Mouse (Mus musculus): ENCODE results near the gene Mcts2. TPM values are rescaled to one million over a fixed set of nuclear protein-coding genes. Genes with fewer than 3 reads are reported as not detected.

The Mcts2 gene
- polyA plus RNA-seq, 1 experiment from 2014 or later = 19.4 TPM

DNA sequence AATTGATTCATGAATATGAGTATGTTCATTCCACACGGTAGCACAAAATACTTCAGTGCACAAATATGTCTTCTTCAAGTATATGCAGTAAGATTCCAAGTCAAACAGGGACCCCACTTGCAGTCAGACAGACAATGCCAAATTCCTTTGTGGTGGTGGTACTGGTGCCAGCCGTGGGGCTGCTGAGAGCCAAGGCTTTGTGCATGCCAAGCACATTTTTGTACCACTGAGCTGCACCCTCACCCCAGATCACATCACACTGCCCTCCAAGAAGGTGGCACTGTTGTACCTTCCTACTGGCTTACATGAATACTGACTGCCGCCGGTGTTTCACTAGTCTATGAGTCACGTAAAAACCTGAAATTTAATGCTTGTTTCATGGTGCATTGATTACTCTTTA is 7.9 kb upstream of the Mcts2 start:
- no peak for TF ChIP-seq EP300 (IDR thresholded peaks at IDR 0.05)
- no peak for TF ChIP-seq CTCF (IDR thresholded peaks at IDR 0.05)
- Histone ChIP-seq H3K9ac (replicated peaks; ENCODE audit: low read depth) (no peak overlapping the region), H3K4me2 (replicated peaks; ENCODE audit: low read depth, low read length) (no peak overlapping the region), H3K9me3 (ENCODE audit: low read length) (no peaks in the 10 kb centered on the region), H3K4me3 (ENCODE audit: low read depth, low read length) (no peak overlapping the region), H3K27me3 (replicated peaks; ENCODE audit: insufficient read depth, low read length) (no peaks in the 10 kb centered on the region), H3K27ac (ENCODE audit: low read length) (no peak overlapping the region), H3K36me3 (ENCODE audit: insufficient read depth, low read length) (peaks cover 43% of the 10 kb centered on the region), H3K4me1 (ENCODE audit: insufficient read depth, low read depth, low read length) (peaks cover 4% of the 10 kb centered on the region; the same call in 1 of the 2 replicates)
- ATAC-seq = no peak
- no peak for DNase-seq (ENCODE audit: low spot score)
- 88% methylated on average over 5 of the region's 5 CpGs for WGBS

GRCm38 (mm10) chr2:152679701-152680355 is 7.0 kb upstream of the Mcts2 start:
- DNase-seq (ENCODE audit: low spot score) = no peak
- H3K4me3 ChIP-seq (ENCODE audit: low read depth, low read length) = no peak overlapping the region
- no peak for ATAC-seq
- H3K9me3 ChIP-seq (ENCODE audit: low read length) = no peaks in the 10 kb centered on the region
- H3K36me3 ChIP-seq (ENCODE audit: insufficient read depth, low read length) = peaks cover 52% of the 10 kb centered on the region
- no peak overlapping the region for H3K27ac ChIP-seq (ENCODE audit: low read length)
- no peak for TF ChIP-seq EP300 (IDR thresholded peaks at IDR 0.05)
- TF ChIP-seq CTCF (IDR thresholded peaks at IDR 0.05) = no peak
- no peaks in the 10 kb centered on the region for H3K27me3 ChIP-seq (replicated peaks; ENCODE audit: insufficient read depth, low read length)
- 83% methylated on average over 8 of the region's 8 CpGs for WGBS
- H3K4me1 ChIP-seq (ENCODE audit: insufficient read depth, low read depth, low read length) = no peaks in the 10 kb centered on the region
- H3K4me2 ChIP-seq (replicated peaks; ENCODE audit: low read depth, low read length) = no peak overlapping the region
- H3K9ac ChIP-seq (replicated peaks; ENCODE audit: low read depth) = no peak overlapping the region

DNA sequence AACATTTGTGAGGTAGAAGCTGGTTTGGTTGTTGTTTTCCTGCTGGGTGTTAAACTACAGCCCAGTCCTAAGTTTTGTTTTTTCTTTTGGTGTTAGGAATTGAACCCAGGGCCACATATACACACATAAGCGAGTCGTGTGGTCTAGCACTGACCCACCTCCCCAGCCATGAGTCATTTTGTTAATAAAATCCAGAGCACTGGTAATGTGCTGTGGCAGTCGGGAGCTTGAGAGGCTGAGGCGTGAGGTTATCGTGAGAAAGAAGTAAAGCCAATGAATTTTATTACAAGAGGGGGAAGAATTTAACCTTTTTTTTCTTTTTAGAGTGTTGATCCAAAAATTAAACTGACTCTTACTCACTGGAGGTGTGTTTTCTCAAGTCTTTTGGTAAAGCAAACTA is 3.7 kb upstream of the Mcts2 start:
- no peak for TF ChIP-seq CTCF (IDR thresholded peaks at IDR 0.05)
- no peak for TF ChIP-seq EP300 (IDR thresholded peaks at IDR 0.05)
- Histone ChIP-seq H3K4me1 (ENCODE audit: insufficient read depth, low read depth, low read length) (no peaks in the 10 kb centered on the region), H3K27ac (ENCODE audit: low read length) (no peak overlapping the region), H3K9me3 (ENCODE audit: low read length) (no peaks in the 10 kb centered on the region), H3K4me3 (ENCODE audit: low read depth, low read length) (no peak overlapping the region), H3K9ac (replicated peaks; ENCODE audit: low read depth) (no peak overlapping the region), H3K27me3 (replicated peaks; ENCODE audit: insufficient read depth, low read length) (no peaks in the 10 kb centered on the region), H3K36me3 (ENCODE audit: insufficient read depth, low read length) (peaks cover 67% of the 10 kb centered on the region), H3K4me2 (replicated peaks; ENCODE audit: low read depth, low read length) (no peak overlapping the region)
- no peak for DNase-seq (ENCODE audit: low spot score)
- no peak for ATAC-seq
- 87% methylated on average over 5 of the region's 5 CpGs for WGBS

GRCm38 (mm10) chr2:152686399-152686798 is 436 bp upstream of the Mcts2 start:
- no peak for DNase-seq (ENCODE audit: low spot score)
- Histone ChIP-seq H3K27me3 (replicated peaks; ENCODE audit: insufficient read depth, low read length) (no peaks in the 10 kb centered on the region), H3K36me3 (ENCODE audit: insufficient read depth, low read length) (peaks cover 58% of the 10 kb centered on the region; the same call in 1 of the 2 replicates), H3K27ac (ENCODE audit: low read length) (peak overlapping the region; percentile 34), H3K4me1 (ENCODE audit: insufficient read depth, low read depth, low read length) (no peaks in the 10 kb centered on the region), H3K9ac (replicated peaks; ENCODE audit: low read depth) (no peak overlapping the region), H3K9me3 (ENCODE audit: low read length) (no peaks in the 10 kb centered on the region), H3K4me3 (ENCODE audit: low read depth, low read length) (no peak overlapping the region), H3K4me2 (replicated peaks; ENCODE audit: low read depth, low read length) (no peak overlapping the region; the same call in 1 of the 2 replicates)
- TF ChIP-seq EP300 (IDR thresholded peaks at IDR 0.05) (no peak), CTCF (IDR thresholded peaks at IDR 0.05) (no peak)
- WGBS = 54% methylated on average over 12 of the region's 12 CpGs
- ATAC-seq = no peak

- 64% methylated on average over 7 of the region's 7 CpGs for WGBS
- H3K36me3 ChIP-seq (ENCODE audit: insufficient read depth, low read length) = peaks cover 25% of the 10 kb centered on the region; the same call in 1 of the 2 replicates
- no peak overlapping the region for H3K9ac ChIP-seq (replicated peaks; ENCODE audit: low read depth)
- no peaks in the 10 kb centered on the region for H3K9me3 ChIP-seq (ENCODE audit: low read length)
- H3K4me1 ChIP-seq (ENCODE audit: insufficient read depth, low read depth, low read length) = peaks cover 6% of the 10 kb centered on the region; the same call in 1 of the 2 replicates
- DNase-seq (ENCODE audit: low spot score) (peak; percentile 72), ATAC-seq (no peak)
- H3K27me3 ChIP-seq (replicated peaks; ENCODE audit: insufficient read depth, low read length) = no peaks in the 10 kb centered on the region
- peak overlapping the region; percentile 1; the same call in 1 of the 2 replicates for H3K27ac ChIP-seq (ENCODE audit: low read length)
- H3K4me3 ChIP-seq (ENCODE audit: low read depth, low read length) = no peak overlapping the region
- TF ChIP-seq CTCF (IDR thresholded peaks at IDR 0.05) (peak; percentile 73), EP300 (IDR thresholded peaks at IDR 0.05) (no peak)
- no peak overlapping the region for H3K4me2 ChIP-seq (replicated peaks; ENCODE audit: low read depth, low read length)
Measured at GRCm38 (mm10) chr2:152691564-152692217, 4.9 kb downstream of the Mcts2 start.

DNA sequence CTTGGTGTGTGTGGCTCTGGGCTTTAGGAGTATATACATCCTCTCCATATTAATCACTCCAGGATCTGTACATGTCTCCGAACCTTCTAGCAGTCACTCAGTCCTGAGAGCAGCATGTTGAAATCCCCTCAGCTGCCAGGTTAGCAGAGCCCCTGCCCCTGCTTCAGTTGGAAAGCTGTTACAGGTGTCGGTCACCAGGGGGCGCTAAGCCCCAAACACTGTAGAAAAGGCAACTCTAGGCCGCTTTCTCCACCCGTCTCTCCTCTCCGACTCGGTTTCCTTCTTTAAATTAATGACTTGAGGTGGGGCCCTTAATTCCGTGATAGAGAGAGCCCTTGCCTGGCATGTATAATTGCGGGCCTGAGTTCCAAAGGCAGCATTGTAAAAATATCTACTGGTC is 6.4 kb downstream of the Mcts2 start:
- H3K4me1 ChIP-seq (ENCODE audit: insufficient read depth, low read depth, low read length) = peaks cover 10% of the 10 kb centered on the region; the same call in 1 of the 2 replicates
- H3K4me2 ChIP-seq (replicated peaks; ENCODE audit: low read depth, low read length) = no peak overlapping the region; the same call in 1 of the 2 replicates
- no peak overlapping the region for H3K4me3 ChIP-seq (ENCODE audit: low read depth, low read length)
- no peaks in the 10 kb centered on the region for H3K27me3 ChIP-seq (replicated peaks; ENCODE audit: insufficient read depth, low read length)
- peak overlapping the region; percentile 70 for H3K27ac ChIP-seq (ENCODE audit: low read length)
- 8% methylated on average over 9 of the region's 9 CpGs for WGBS
- H3K36me3 ChIP-seq (ENCODE audit: insufficient read depth, low read length) = peaks cover 14% of the 10 kb centered on the region; the same call in 1 of the 2 replicates
- TF ChIP-seq EP300 (IDR thresholded peaks at IDR 0.05) (no peak), CTCF (IDR thresholded peaks at IDR 0.05) (peak; percentile 92)
- H3K9me3 ChIP-seq (ENCODE audit: low read length) = no peaks in the 10 kb centered on the region
- ATAC-seq = peak; percentile 16; the same call in 1 of the 2 replicates
- H3K9ac ChIP-seq (replicated peaks; ENCODE audit: low read depth) = no peak overlapping the region; the same call in 1 of the 2 replicates
- peak; percentile 87 for DNase-seq (ENCODE audit: low spot score)
